Mouse (Mus musculus) sigmoid colon, adult 10 weeks (tissue): ENCODE measurements around the gene Gm28557. TPM values are rescaled to one million over a fixed set of nuclear protein-coding genes. Genes with fewer than 3 reads are reported as not detected.

Experiments used
- polyA plus RNA-seq: library from polyadenylated mRNA; stranded (reverse); fragments of 350-450 nt; fragmentation: Illumina TruSeq; extraction: RNeasy Lipid Tissue Mini Kit (QIAGEN cat#74804); gene quantifications from one replicate; pipeline ENCODE4 v1.2.3, GENCODE M21; 2014; ENCODE audit warnings: low read depth, low replicate concordance

The Gm28557 gene
- polyA plus RNA-seq, result 9.9 TPM

GRCm38 (mm10) chr13:67108194-67108820 lies at the start of gene Gm28557:
TSS of gene Gm28557 (minus strand) at chr13:67108604.

GRCm38 (mm10) chr13:67121360-67121759 lies 13.0 kb upstream of the Gm28557 start, which contains the start of gene Zfp759:
TSS of gene Zfp759 (plus strand) at chr13:67121660.

GRCm38 (mm10) chr13:67116163-67116562 lies 7.8 kb upstream of the Gm28557 start, which contains the start of gene Rslcan18:
TSS of gene Rslcan18 (minus strand) at chr13:67116263.

GRCm38 (mm10) chr13:67097876-67098275 lies 10.5 kb downstream of the Gm28557 start, which contains the start of gene Zfp708:
TSS of gene Zfp708 (minus strand) at chr13:67097976.

GRCm38 (mm10) chr13:67060786-67061358 lies 47.5 kb downstream of the Gm28557 start, which contains the start of gene Zfp712:
TSS of gene Zfp712 (minus strand) at chr13:67061170.

Other genes starting within 250 kb of the Gm28557 start
- gene Gm10767, start 203.7 kb downstream of the Gm28557 start, polyA plus RNA-seq, result 13.6 TPM
- 12.5 TPM for gene Zfp712, start 47.4 kb downstream of the Gm28557 start, polyA plus RNA-seq
- gene Zfp708, start 10.6 kb downstream of the Gm28557 start, polyA plus RNA-seq, result 17.0 TPM
- 1.6 TPM for gene Rslcan18, start 7.7 kb upstream of the Gm28557 start, polyA plus RNA-seq
- gene Zfp759, start 13.1 kb upstream of the Gm28557 start, polyA plus RNA-seq, result 27.6 TPM
- gene Rsl1, start 64.6 kb upstream of the Gm28557 start, polyA plus RNA-seq, result 33.6 TPM
- gene Zfp455, start 85.9 kb upstream of the Gm28557 start, polyA plus RNA-seq, result 12.7 TPM
- gene Zfp458, start 169.9 kb upstream of the Gm28557 start, polyA plus RNA-seq, result 11.1 TPM
- 2.4 TPM for gene Zfp457, start 197.9 kb upstream of the Gm28557 start, polyA plus RNA-seq
- gene Zfp595, start 224.0 kb upstream of the Gm28557 start, polyA plus RNA-seq, result 42.2 TPM